Mouse (Mus musculus) bone marrow, adult 2 months (tissue): Measurements from ENCODE around the gene Tanc2.

Experiments used
- CTCF ChIP-seq: fragments of 200-500 bp; IDR thresholded peaks from 2 replicates; pipeline ENCODE4 v1.5.1; 2011; ENCODE audit warnings: low read length, control low read depth; ENCODE audit not compliant: control insufficient read depth, insufficient read depth
- POLR2A ChIP-seq: fragments of 200-500 bp; IDR thresholded peaks from 2 replicates; pipeline ENCODE4 v1.6.1; 2011; ENCODE audit warnings: low read depth, mild to moderate bottlenecking, control low read depth, low read length, borderline replicate concordance; ENCODE audit not compliant: control insufficient read depth

DNA sequence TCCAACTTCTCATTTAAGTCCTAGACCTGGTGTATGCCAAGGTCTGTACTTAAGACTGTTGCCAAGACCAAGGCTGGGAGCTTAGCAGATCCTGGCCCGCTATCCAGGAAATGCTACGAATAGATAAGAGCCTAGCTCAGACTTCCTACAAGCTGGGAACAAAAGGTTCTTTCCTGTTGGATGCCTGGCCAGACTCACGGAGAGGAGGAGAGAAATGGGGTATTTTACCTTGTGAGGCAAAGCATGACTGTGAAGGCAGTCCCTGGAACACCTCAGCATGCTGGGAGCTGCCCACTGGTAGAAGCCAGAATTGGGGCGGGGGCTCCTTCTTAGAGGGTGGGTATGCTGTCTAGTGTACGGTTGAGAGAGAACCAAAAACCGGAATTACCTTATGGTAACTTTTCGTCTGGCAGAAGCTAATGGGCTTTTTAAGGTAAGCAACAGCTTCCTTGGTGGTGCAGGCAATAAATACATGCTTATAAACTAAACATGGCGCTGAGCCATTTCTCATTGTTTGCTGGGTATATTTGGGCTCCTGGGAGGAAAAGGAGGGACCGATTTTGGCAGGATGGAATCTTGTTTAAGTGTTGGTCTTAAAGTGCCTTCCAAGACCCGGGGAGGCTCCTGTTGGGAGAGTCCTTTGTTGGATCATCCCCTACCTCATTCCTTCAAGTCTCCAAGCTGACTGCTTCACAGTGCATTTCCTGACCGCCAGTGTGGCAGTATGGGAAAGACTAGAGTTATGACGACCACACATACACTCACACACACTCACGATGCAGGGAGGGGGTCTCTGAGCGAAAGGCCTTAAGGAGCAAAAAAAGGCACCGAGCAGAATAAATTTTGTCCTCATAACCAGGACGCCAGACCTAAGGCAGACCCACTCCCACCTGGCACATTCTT, 355.2 kb downstream of the Tanc2 start:
- TF ChIP-seq POLR2A (no peak), CTCF (no peak)
